Mouse (Mus musculus) testis, postnatal 10 days (tissue): ENCODE results near the gene Stx19.

Source experiments
- DNase-seq: peaks from one replicate; pipeline ENCODE4 v3.0.0; 2021; ENCODE audit warnings: low spot score

The Stx19 gene

GRCm38 (mm10) chr16:62814491-62814890 lies at the start of gene Stx19:
Stx19 (plus strand) TSS chr16:62814676.
- DNase-seq: no peak

- no peak for DNase-seq
Measured at GRCm38 (mm10) chr16:62773462-62773861, 41.0 kb upstream of the Stx19 start.

- no peak for DNase-seq
Measured at GRCm38 (mm10) chr16:62776034-62776433, 38.4 kb upstream of the Stx19 start.

- no peak for DNase-seq
Measured at GRCm38 (mm10) chr16:62778282-62778681, 36.2 kb upstream of the Stx19 start.

DNA sequence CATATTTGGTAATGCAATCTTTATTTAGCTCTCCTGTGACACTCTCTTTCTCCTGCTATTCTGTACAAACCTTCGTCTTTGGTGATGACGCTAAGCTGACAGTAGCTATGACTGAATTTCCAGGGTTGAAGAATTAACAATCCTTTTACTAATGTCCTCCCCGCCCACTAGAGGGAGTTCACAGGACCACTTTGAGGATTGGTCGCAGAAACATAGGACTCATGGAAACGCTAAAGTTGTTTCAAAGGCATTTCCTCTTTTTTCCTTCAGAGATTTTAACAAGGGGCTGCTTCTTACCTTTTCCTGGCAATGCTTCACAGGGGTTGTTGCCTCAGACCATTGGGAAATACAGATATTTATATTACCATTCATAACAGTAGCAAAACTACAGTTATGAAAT lies 32.2 kb upstream of the Stx19 start:
- no peak for DNase-seq

GRCm38 (mm10) chr16:62786621-62787331 lies 27.7 kb upstream of the Stx19 start, which contains the start of gene Nsun3:
Nsun3 (minus strand) TSS chr16:62786818.
- peak; percentile 88 for DNase-seq

DNA sequence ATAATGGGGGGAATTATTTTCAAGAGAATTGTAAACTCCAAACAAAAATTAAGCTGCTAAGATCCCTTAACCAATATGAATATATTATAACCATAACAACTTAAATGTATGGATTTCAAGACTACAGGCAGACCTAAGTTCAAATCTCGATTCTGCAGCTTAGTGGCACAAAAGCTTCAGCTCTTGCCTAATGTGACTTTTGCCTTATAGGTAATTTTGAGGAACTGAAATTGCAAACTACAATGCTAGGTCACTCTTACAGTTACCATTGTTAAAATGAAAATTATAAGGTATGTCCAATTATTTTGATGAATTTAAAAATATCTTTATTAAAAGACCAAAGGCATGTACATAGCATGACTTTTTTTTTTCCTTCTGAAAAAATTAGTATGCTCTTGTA lies 17.9 kb upstream of the Stx19 start:
- DNase-seq: no peak

DNA sequence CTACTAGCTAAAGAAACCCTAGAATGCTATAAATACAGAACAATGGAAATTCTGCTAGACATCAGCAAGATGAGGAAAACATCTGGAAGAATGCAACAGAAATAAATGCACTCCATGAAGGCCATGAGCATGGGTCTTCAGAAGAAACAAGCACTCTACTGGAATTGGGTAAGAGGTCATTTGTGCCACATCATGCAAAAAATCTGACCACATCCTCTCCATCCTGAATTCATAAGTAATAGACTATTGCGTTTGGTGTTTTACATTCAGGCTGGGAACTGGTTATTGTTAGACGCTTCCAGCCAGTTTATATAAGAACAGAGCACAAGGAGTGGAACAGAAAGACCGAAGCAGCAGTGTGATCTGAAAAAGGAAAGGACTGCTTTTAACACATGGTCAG lies 15.7 kb upstream of the Stx19 start:
- no peak for DNase-seq

DNA sequence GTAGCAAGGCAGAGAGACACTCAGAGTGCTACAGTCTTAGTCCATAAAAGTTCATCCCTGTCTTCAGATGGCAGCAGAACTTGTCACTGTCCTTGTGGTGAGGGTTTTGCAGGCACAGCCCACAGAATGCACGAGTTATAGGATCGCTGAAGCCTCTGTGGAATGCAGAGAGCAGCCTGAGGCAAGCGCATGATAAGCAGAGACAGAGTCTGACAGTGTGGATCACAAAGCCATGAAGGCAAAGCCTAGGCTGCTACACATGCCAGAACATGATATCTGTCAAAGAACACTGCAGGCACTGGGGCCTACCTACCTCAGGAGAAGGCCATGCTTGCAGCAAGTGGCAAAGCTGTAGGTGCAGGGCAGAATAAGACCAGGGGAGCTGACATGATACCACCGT lies 15.1 kb upstream of the Stx19 start:
- no peak for DNase-seq

DNA sequence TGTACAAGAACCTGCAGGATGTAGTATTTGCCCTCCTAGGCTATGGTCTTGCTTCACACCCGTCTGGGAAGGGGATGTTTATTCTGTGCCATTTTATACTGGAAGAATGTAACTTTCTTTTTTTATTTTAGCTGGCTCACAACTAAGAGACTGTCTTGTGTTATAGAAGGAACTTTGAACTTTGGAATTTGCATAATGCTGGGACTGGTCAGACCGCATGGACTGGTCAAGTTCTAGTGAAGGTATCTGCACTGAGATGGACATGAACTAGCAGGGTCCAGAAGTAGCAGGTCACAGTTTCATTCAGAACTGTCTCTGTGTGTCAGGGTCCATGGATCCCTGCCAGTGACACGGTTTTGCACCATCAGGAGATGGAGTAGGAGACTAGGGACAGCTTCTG lies 14.6 kb upstream of the Stx19 start:
- DNase-seq: no peak

- DNase-seq: no peak
Measured at GRCm38 (mm10) chr16:62804621-62805020, 9.9 kb upstream of the Stx19 start.

- no peak for DNase-seq
Measured at GRCm38 (mm10) chr16:62807249-62807979, 7.1 kb upstream of the Stx19 start.

DNA sequence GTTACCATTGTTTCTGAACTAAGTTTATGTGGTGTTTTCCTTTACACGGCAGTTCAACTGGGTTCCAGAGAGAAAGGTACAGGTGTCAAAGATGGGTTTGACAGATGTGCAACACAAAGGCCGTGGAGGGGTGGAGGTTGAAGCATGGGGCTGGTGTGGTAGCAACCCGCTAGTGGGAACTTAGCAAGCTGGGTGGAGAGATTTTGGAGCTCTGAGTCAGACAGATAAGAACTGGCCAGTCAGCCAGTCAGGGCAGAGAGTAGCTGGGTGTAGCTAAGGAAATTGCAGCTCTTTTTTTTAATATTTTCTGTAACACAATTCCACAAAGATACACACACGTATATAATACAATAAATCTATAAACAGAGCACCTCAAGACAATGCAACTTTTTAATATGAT lies 3.6 kb upstream of the Stx19 start:
- DNase-seq: no peak

DNA sequence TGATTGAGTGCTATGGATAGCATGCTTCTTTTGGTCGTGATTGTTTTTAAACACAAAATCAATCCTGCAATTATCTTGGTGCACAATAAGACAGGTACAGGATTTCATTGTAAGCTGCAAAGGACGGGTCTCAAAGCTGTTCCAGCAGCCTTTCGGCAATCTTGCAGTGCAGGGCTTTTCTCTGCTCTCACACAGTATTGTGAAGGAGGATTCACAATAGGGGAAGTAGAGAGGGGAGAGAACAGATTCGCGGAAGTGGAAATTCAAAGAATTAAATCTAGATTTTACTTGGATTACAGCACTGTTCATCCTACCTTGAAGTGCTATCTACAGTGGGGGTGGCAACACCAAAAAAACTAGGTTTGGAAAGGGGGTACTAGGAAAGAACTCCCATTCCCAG lies 686 bp upstream of the Stx19 start:
- DNase-seq: no peak

GRCm38 (mm10) chr16:62822472-62822871 lies 8.0 kb downstream of the Stx19 start:
- no peak for DNase-seq

DNA sequence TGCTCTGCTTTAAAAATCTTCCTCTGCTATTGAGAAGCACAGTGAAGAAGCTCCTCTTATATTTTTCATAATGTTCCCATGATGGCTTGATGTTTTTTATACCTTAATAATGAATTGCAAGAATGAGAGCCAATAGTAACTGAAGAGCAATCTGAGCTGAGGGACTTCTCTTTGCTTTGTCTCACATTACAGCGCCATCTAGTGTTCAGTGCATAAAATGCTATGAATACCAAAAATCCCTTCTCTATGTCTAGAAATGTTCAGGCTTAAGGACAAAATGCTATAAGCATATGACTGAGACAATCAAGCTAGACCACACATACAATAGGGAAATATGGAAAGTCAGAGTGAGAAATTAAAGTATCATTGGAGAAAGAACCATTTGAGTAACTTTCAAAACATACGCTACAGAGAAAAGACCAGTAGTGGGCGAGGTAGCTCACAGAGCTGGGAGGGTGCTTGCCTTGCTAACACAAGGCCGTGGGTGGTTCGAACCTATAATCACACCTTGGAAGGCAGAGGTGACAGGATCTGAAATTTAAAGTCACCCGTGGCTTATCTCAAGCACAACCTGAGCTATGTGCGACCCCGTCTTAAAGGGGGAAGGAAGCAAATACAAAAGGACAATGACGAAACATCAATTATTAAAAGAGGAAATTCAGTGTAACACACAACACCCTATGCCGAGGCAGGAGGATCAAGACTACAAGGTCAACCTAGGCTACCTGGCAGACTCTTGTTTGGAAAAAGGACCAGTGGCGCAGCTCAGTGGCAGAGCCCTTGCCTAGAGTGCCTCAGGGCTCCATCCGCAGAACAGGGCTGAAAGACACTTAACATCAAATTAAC lies 11.9 kb downstream of the Stx19 start:
- DNase-seq: no peak

- DNase-seq: no peak
Measured at GRCm38 (mm10) chr16:62832027-62832426, 17.6 kb downstream of the Stx19 start.

- peak; percentile 56 for DNase-seq
Measured at GRCm38 (mm10) chr16:62832481-62832880, 18.0 kb downstream of the Stx19 start.

- no peak for DNase-seq
Measured at GRCm38 (mm10) chr16:62834016-62834735, 19.7 kb downstream of the Stx19 start.

- no peak for DNase-seq
Measured at GRCm38 (mm10) chr16:62845341-62845740, 30.9 kb downstream of the Stx19 start.

DNA sequence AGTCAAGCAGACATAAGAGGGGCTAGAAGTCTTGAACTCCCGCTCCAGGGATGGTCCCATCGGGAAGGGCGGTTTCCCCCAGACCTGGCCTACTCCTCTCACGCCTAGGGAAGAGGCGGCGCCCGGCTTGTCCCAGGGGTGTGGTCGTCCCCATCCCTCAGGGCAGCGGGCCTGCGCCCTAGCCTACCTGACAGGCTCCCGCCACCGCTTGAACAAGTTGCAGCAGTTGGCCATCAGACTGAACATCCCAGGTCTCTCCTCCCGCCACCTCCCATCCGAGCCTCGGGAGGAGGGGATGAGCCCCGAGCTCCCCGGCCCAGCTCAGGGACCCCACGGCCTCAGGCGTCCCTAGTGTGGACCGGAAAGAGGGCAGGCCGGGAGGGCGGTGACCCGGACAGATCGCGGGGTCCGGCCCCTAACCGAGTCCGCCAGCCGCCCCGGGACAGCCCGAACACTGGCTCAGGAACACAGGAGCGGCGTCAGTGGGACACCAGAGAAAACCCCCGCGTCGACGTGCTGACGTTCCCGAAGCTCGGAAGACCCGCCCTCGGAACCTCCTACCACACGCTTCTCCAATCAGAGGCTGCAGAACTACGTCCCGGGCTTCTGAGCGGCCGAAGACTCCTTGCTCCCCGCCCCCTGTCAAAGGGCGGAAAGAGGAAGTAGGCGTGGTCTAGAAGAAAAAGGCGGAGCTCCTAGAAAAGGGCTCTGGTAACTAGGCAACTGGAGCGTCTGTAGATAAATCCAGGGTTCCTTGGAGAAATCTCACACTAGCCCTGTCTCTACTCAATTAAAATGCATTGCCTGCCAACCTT lies 32.2 kb downstream of the Stx19 start, which contains the start of gene Arl13b:
Gene Arl13b, minus strand, starts transcription at position 543 of the 815 bp plus-strand sequence.
- DNase-seq: peak; percentile 92
